Mouse (Mus musculus) liver, embryonic 16.5 days (tissue): ENCODE results near the gene Ube4a. TPM values are rescaled to one million over a fixed set of nuclear protein-coding genes. Genes with fewer than 3 reads are reported as not detected.
A peak's percentile ranks its signal among the peaks of the same experiment; 100 is the strongest.

Source experiments
- ATAC-seq: fragments of 200-750 bp; cut with Nextera tagmentation; 2 replicates; pipeline ENCODE4 v1.8.0; 2017; ENCODE audit warnings: low read depth, mild to moderate bottlenecking, moderate number of reproducible peaks, moderate library complexity
- H3K27ac ChIP-seq: fragments of 300-500 bp; sonication (generic); 2 replicates; pipeline ENCODE4 v1.5.1; 2014; ENCODE audit warnings: mild to moderate bottlenecking, low read length
- H3K27me3 ChIP-seq: fragments of 300-500 bp; sonication (generic); 2 replicates; pipeline ENCODE4 v1.6.1; 2014; ENCODE audit warnings: low read depth, low read length, mixed read lengths; ENCODE audit not compliant: control insufficient read depth, insufficient read depth
- H3K36me3 ChIP-seq: fragments of 300-500 bp; sonication (generic); 2 replicates; pipeline ENCODE4 v1.6.1; 2014; ENCODE audit warnings: mild to moderate bottlenecking; ENCODE audit not compliant: control insufficient read depth, insufficient read depth
- H3K4me1 ChIP-seq: fragments of 300-500 bp; sonication (generic); 2 replicates; pipeline ENCODE4 v1.6.1; 2014; ENCODE audit warnings: low read depth, low read length, mixed read lengths; ENCODE audit not compliant: control insufficient read depth
- H3K4me2 ChIP-seq: fragments of 300-500 bp; sonication (generic); 2 replicates; pipeline ENCODE4 v1.6.1; 2014; ENCODE audit warnings: low read depth, low read length, mixed read lengths
- H3K4me3 ChIP-seq: fragments of 300-500 bp; sonication (generic); 2 replicates; pipeline ENCODE4 v1.5.1; 2014; ENCODE audit warnings: low read depth, mild to moderate bottlenecking, low read length
- H3K9ac ChIP-seq: fragments of 300-500 bp; sonication (generic); 2 replicates; pipeline ENCODE4 v1.6.1; 2014; ENCODE audit warnings: low read depth, low read length
- H3K9me3 ChIP-seq: fragments of 300-500 bp; sonication (generic); replicated peaks from 2 replicates; pipeline ENCODE4 v1.6.1; 2016; ENCODE audit warnings: low read length; ENCODE audit not compliant: control insufficient read depth
- whole genome bisulfite sequencing: fragments of 180-500 bp; shearing (Covaris S2); extraction: QIAGEN DNeasy Blood & Tissue Kit; methylation state at CpG from one replicate; pipeline ENCODE4 v1.1.7; 2014; ENCODE audit not compliant: insufficient replicate concordance; 5-methylcytosine and 5-hydroxymethylcytosine counted together
- polyA plus RNA-seq: library from polyadenylated mRNA; unstranded; fragments of >200 nt; fragmentation: Nextera tagmentation; extraction: Ambion mirVana; gene quantifications from 2 replicates; pipeline ENCODE4 v1.2.1, GENCODE M21; 2015

Ube4a gene
- polyA plus RNA-seq, 1 experiment from 2014 or later, result 11.5 TPM

DNA sequence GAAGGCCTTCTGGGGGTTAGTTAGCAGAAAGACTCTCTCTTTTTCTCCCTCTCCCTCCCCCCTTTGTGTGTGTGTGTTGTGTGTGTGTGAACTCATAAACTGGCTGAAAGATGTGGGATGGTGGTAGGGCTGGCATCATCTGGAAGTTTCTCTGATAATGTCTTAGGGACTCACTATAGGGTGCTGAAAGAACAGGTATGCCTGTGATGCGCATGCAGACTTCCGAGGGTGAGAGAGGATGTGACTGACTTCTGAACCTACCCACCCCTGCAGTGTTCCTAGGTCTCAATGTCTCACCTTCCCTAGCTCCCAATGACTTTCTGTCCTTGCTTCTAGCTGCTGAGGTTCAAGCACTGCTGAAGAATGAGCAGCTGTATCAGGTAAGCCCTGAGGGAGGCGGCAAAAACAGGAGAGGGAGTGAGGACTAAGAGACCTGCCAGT, 20.3 kb upstream of the Ube4a start:
- Histone ChIP-seq H3K4me3 (peak overlapping the region; percentile 20; the same call in 1 of the 2 replicates), H3K4me2 (peak overlapping the region; percentile 32), H3K36me3 (no peaks in the 10 kb centered on the region), H3K4me1 (no peaks in the 10 kb centered on the region), H3K27ac (no peak overlapping the region), H3K9me3 (no peaks in the 10 kb centered on the region), H3K27me3 (no peaks in the 10 kb centered on the region), H3K9ac (no peak overlapping the region)
- no peak for ATAC-seq
- WGBS, result 52% methylated on average over 3 of the region's 3 CpGs

DNA sequence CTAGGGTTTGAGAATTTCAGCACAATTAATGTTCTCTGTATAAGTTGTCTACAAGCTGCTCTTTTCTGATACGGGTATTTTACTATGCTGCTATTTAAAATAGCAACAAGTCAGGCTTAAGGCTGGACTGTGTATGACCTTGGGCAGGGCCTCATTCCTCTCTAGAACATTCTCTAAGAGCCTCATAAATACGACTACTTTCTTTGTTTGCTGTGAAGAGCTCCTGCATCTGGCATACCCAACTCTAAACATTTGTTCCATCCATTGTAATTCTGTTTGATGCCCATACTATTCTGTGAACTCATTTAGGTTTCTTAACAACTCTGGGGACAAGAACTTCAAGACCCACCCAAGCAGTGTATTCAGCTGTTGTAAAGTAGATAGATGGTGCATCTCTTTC, 17.6 kb upstream of the Ube4a start:
- H3K36me3 ChIP-seq, result no peaks in the 10 kb centered on the region
- no peak for ATAC-seq
- no peaks in the 10 kb centered on the region for H3K9me3 ChIP-seq
- H3K4me3 ChIP-seq, result no peak overlapping the region
- WGBS, result 57% methylated on average over 2 of the region's 2 CpGs
- H3K9ac ChIP-seq, result no peak overlapping the region
- H3K4me2 ChIP-seq, result no peak overlapping the region
- H3K4me1 ChIP-seq, result no peaks in the 10 kb centered on the region; the same call in none of the 2 replicates
- no peaks in the 10 kb centered on the region for H3K27me3 ChIP-seq
- H3K27ac ChIP-seq, result no peak overlapping the region

DNA sequence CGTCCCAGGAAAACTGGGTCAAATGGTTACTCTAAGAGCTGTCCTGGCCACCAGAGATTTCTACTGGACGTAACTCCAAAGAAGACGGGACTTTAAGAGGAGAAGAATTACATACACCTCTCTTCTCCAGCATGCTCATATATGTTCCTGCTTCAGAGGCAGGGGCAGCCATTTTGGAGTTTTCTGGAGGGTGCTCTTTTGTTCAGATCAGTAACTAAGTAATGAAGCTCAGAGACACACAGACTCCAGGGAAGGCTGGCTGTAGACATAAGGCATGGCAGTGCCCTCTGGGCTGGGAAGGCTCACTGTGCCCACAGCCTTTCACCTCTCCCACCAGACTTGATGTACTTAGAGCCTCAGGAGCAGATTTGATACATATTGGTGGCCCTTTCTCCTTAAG, 17.1 kb upstream of the Ube4a start:
- WGBS, result 75% methylated on average over 3 of the region's 3 CpGs
- ATAC-seq, result no peak
- no peak overlapping the region for H3K9ac ChIP-seq
- no peaks in the 10 kb centered on the region for H3K9me3 ChIP-seq
- no peaks in the 10 kb centered on the region; the same call in none of the 2 replicates for H3K4me1 ChIP-seq
- H3K4me2 ChIP-seq, result no peak overlapping the region
- H3K27ac ChIP-seq, result no peak overlapping the region
- no peak overlapping the region for H3K4me3 ChIP-seq
- no peaks in the 10 kb centered on the region for H3K27me3 ChIP-seq
- no peaks in the 10 kb centered on the region for H3K36me3 ChIP-seq

DNA sequence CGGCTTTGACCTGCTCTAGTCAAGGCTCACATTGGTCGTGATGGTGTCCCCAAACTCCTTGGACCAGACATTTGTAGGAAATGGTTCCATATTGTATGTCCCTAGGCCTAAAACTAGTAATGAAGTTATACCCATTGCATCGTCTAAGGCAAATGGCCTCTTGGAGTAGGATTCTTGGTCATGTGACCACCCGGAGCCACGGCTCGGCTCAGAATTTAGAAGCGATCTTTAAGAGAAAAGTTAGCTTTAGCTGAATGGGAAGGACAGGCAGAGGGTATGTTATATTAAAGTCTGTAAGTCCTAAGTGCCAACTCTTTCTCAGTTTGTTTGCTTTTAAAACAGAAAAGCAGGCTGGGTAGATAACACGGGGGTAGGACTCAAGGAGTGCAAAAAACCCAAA, 16.7 kb upstream of the Ube4a start:
- Histone ChIP-seq H3K36me3 (no peaks in the 10 kb centered on the region), H3K4me1 (no peaks in the 10 kb centered on the region; the same call in none of the 2 replicates), H3K9ac (no peak overlapping the region), H3K27ac (no peak overlapping the region), H3K4me2 (no peak overlapping the region), H3K9me3 (no peaks in the 10 kb centered on the region), H3K4me3 (no peak overlapping the region), H3K27me3 (no peaks in the 10 kb centered on the region)
- ATAC-seq, result no peak
- 74% methylated on average over 8 of the region's 8 CpGs for WGBS

DNA sequence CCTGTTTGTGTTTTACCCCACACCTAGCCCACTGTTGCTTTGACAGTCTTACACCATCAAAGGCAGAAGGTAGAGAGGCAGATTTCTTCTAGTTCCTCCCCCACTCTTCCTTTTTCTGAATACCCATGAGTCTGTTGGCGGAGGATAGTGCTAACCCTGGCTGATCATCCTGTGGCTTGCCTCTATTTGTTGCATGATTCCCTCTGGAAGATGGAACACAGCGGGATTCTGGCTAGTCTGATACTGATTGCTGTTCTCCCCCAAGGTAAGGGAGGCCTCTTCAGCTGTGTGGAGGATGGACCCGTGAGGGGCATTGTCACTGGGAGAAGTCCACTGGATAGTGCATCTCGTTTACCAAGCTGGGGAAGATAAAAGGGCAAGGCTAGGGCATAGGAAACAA, 16.3 kb upstream of the Ube4a start, which contains the start of gene Cd3d:
TSS of gene Cd3d (plus strand) at position 111 of the 400 bp plus-strand sequence.
- WGBS, result 53% methylated on average over 4 of the region's 4 CpGs

DNA sequence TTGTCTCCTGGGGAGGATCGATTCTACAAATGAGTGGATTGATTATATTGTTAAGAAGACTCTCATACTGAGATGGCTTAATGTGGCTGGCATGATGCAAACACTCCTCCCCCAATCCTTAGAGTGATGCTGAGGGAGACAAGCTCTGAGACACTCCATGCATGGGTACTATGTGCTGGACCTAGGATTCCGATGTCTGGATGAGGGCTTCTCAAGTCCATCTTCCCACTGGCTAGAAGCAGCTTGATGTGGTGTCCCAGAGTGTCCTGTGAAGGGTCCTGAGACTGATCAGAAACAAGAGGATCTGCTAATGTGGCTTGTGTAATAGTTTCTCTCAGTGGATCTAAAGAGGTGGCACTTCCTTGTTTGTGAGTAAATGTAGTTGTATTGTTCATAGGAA, 15.7 kb upstream of the Ube4a start:
- Histone ChIP-seq H3K4me1 (no peaks in the 10 kb centered on the region; the same call in none of the 2 replicates), H3K9me3 (no peaks in the 10 kb centered on the region), H3K4me2 (no peak overlapping the region), H3K36me3 (no peaks in the 10 kb centered on the region), H3K4me3 (no peak overlapping the region), H3K27ac (no peak overlapping the region), H3K9ac (no peak overlapping the region), H3K27me3 (peaks cover 3% of the 10 kb centered on the region; the same call in 1 of the 2 replicates)
- 66% methylated on average over 2 of the region's 2 CpGs for WGBS
- ATAC-seq, result no peak

More for the DNA sequence above, 16.3 kb upstream of the Ube4a start, which contains the start of gene Cd3d:
- H3K4me3 ChIP-seq, result no peak within 1 kb of the TSS
- H3K4me2 ChIP-seq, result no peak within 1 kb of the TSS
- H3K9ac ChIP-seq, result no peak within 1 kb of the TSS
- H3K27ac ChIP-seq, result no peak within 1 kb of the TSS
- no peak for ATAC-seq
- H3K27me3 ChIP-seq, result no peaks in the 10 kb centered on the region
- H3K4me1 ChIP-seq, result no peaks in the 10 kb centered on the region; the same call in none of the 2 replicates
- no peaks in the 10 kb centered on the region for H3K36me3 ChIP-seq
- no peaks in the 10 kb centered on the region for H3K9me3 ChIP-seq

DNA sequence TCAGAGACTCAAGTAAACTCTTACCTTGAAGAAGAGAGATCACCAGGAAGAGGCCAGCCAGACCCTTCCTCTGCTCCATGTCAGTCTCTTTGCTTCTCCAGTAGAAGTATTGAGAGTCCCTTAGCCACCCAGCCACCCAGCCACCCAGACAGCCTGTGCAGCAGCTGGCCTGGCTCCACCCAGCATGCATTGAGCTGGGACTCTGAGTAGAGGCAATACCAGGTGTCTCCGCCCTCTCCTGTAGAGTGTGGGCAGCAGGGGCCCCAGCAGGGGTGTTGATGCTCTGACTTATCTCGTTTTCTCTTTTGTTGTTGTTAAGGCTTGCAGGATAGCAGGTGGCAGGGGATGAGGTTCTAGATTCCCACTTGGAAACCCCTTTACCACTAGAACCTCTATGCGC, 14.8 kb upstream of the Ube4a start, which contains the start of gene Cd3g:
TSS of gene Cd3g (minus strand) at position 190 of the 400 bp plus-strand sequence.
- Histone ChIP-seq H3K27ac (no peak within 1 kb of the TSS), H3K9me3 (no peaks in the 10 kb centered on the region), H3K9ac (no peak within 1 kb of the TSS), H3K4me1 (no peaks in the 10 kb centered on the region; the same call in none of the 2 replicates), H3K4me2 (no peak within 1 kb of the TSS), H3K36me3 (no peaks in the 10 kb centered on the region), H3K4me3 (no peak within 1 kb of the TSS), H3K27me3 (peaks cover 3% of the 10 kb centered on the region; the same call in 1 of the 2 replicates)
- 42% methylated on average over 3 of the region's 3 CpGs for WGBS
- peak; percentile 61 for ATAC-seq

DNA sequence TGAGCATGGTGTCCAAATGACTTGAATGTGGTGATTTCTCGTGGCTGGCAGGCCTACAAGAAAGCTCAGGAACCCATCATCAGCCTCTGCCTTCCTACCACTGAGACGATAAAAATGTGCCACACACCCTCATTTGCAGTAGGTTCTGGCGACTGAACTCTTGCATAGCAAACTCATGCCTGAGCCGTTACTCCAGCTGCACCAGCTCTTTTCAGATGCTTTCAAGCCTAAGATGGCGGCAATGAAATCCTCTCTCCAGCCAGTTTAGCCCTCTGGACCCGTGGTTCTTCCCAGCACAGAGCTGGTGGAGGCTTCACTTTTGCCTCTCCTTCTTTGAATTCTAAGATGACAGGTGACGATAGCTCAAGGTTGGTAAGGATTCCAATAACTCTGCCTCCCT, 14.4 kb upstream of the Ube4a start:
- H3K4me3 ChIP-seq, result no peak overlapping the region
- WGBS, result 56% methylated on average over 7 of the region's 7 CpGs
- H3K9me3 ChIP-seq, result no peaks in the 10 kb centered on the region
- H3K27ac ChIP-seq, result no peak overlapping the region
- no peak for ATAC-seq
- no peaks in the 10 kb centered on the region for H3K36me3 ChIP-seq
- no peak overlapping the region for H3K9ac ChIP-seq
- no peaks in the 10 kb centered on the region; the same call in none of the 2 replicates for H3K4me1 ChIP-seq
- peaks cover 3% of the 10 kb centered on the region; the same call in 1 of the 2 replicates for H3K27me3 ChIP-seq
- H3K4me2 ChIP-seq, result no peak overlapping the region

DNA sequence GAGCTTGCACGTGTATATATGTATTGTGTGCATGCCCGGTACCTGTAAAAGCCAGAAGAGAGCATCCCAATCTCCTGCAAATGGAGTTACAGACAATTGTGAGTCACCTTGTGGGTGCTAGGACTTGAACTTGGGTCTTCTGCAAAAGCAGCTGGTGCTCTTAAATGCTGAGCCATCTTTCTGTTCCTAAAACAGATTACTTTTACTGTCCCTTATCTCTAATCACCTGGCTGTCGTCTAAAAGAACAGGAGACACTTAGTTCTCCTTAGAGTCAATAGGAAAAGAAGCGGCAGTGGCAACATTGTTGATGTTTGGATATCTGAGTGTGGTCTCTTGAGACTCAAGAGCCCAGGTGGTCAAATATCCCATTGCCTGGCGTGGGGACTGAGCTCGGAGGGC, 12.4 kb upstream of the Ube4a start:
- no peak overlapping the region for H3K4me2 ChIP-seq
- H3K36me3 ChIP-seq, result no peaks in the 10 kb centered on the region
- no peak for ATAC-seq
- no peak overlapping the region for H3K4me3 ChIP-seq
- H3K4me1 ChIP-seq, result no peaks in the 10 kb centered on the region; the same call in none of the 2 replicates
- H3K9ac ChIP-seq, result no peak overlapping the region
- WGBS, result 50% methylated on average over 6 of the region's 6 CpGs
- peaks cover 7% of the 10 kb centered on the region for H3K27me3 ChIP-seq
- no peak overlapping the region for H3K27ac ChIP-seq
- H3K9me3 ChIP-seq, result no peaks in the 10 kb centered on the region
